Mouse (Mus musculus) heart, embryonic 12.5 days (tissue): ENCODE results near the gene Grin2b. TPM values are rescaled to one million over a fixed set of nuclear protein-coding genes. Genes with fewer than 3 reads are reported as not detected.
A peak's percentile ranks its signal among the peaks of the same experiment; 100 is the strongest.
"Not testable (repeated sequence)": the region's sequence is repeated elsewhere in the genome, so short reads cannot be mapped to it uniquely, and the experiment has no call there.

Experiments used
- ATAC-seq: fragments of 200-750 bp; cut with Nextera tagmentation; 2 replicates; pipeline ENCODE4 v1.8.0; 2017; ENCODE audit warnings: moderate TSS enrichment, moderate library complexity; ENCODE audit not compliant: insufficient number of reproducible peaks, low FRiP score
- H3K27ac ChIP-seq: fragments of 300-500 bp; sonication (generic); 2 replicates; pipeline ENCODE4 v1.5.1; 2016; ENCODE audit warnings: mild to moderate bottlenecking, moderate library complexity; ENCODE audit not compliant: poor library complexity, severe bottlenecking
- H3K27me3 ChIP-seq: fragments of 300-500 bp; sonication (generic); replicated peaks from 2 replicates; pipeline ENCODE4 v1.6.1; 2016; ENCODE audit warnings: mild to moderate bottlenecking, moderate library complexity
- H3K36me3 ChIP-seq: fragments of 300-500 bp; sonication (generic); 2 replicates; pipeline ENCODE4 v1.6.1; 2016; ENCODE audit warnings: mild to moderate bottlenecking, moderate library complexity
- H3K4me1 ChIP-seq: fragments of 300-500 bp; sonication (generic); replicated peaks from 2 replicates; pipeline ENCODE4 v1.6.1; 2016; ENCODE audit warnings: mild to moderate bottlenecking
- H3K4me2 ChIP-seq: fragments of 300-500 bp; sonication (generic); 2 replicates; pipeline ENCODE4 v1.6.1; 2016; ENCODE audit warnings: mild to moderate bottlenecking, moderate library complexity
- H3K4me3 ChIP-seq: fragments of 300-500 bp; sonication (generic); 2 replicates; pipeline ENCODE4 v1.5.1; 2016; ENCODE audit warnings: mild to moderate bottlenecking
- H3K9ac ChIP-seq: fragments of 300-500 bp; sonication (generic); 2 replicates; pipeline ENCODE4 v1.6.1; 2016; ENCODE audit warnings: mild to moderate bottlenecking, moderate library complexity
- H3K9me3 ChIP-seq: fragments of 300-500 bp; sonication (generic); replicated peaks from 2 replicates; pipeline ENCODE4 v1.6.1; 2016; ENCODE audit warnings: mild to moderate bottlenecking, moderate library complexity
- WGBS: fragments of 180-500 bp; shearing (Covaris S2); methylation state at CpG from one replicate; pipeline ENCODE4 v1.1.7; 2016; 5-methylcytosine and 5-hydroxymethylcytosine counted together
- polyA plus RNA-seq: library from polyadenylated mRNA; unstranded; fragments of >200 nt; fragmentation: Nextera tagmentation; extraction: Ambion mirVana; gene quantifications from 2 replicates; pipeline ENCODE4 v1.2.1, GENCODE M21; 2016

The Grin2b gene
- polyA plus RNA-seq, 1 experiment from 2014 or later, result 0.20 TPM

DNA sequence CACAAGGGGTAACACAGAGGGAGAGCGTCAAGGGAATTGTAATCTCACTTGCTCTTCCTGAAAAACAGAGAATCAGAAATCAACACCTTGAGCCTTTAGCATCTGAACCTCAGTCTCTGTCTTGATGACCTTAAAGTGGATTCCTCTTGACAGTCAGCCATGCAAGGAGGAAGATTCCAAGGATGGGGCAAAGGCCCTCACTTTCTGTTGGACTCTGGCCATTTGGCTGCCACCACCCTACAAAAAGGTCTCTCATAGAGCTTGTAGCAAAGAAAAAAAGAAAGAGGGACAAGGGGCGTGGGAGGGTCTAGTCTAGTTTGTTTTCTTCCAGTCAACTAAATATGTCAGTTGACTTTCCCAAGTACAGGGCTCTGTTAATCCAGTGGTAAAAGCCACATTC is 427.7 kb downstream of the Grin2b start:
- 80% methylated on average over 2 of the region's 2 CpGs for WGBS
- Histone ChIP-seq H3K27ac (no peak overlapping the region), H3K4me3 (no peak overlapping the region), H3K4me1 (peaks cover 6% of the 10 kb centered on the region), H3K4me2 (no peak overlapping the region), H3K36me3 (no peaks in the 10 kb centered on the region), H3K27me3 (no peaks in the 10 kb centered on the region), H3K9me3 (no peaks in the 10 kb centered on the region), H3K9ac (no peak overlapping the region)
- no peak for ATAC-seq

DNA sequence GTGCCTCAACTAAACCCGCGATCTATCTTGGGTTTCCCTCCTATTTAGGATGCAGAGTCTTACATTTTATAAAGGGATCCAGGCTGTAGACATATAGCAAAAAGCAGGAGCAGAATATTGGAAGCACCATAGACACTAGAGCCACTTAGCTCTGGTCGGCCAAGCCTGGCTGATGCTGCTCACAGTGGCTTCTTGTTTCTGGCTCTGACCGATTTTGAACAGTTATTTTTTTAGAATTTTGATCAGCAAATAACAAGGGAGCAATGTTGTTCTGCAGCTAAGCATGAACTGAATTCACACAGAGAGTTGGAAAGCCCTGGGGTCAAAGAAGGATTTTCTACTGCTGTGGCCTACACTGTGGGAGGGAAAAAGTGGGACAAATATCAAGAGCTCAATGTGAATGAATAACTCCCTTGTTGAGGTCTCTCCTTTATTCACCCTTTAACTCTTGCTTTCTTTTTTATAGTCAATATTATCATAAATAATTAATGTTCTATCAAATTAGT is 439.0 kb downstream of the Grin2b start:
- H3K27me3 ChIP-seq, result no peaks in the 10 kb centered on the region
- no peak overlapping the region for H3K4me3 ChIP-seq
- WGBS, result 83% methylated on average over 4 of the region's 4 CpGs
- ATAC-seq, result no peak
- no peak overlapping the region for H3K27ac ChIP-seq
- H3K9me3 ChIP-seq, result no peaks in the 10 kb centered on the region
- H3K4me1 ChIP-seq, result no peaks in the 10 kb centered on the region; the same call in 1 of the 2 replicates
- H3K9ac ChIP-seq, result no peak overlapping the region
- H3K36me3 ChIP-seq, result no peaks in the 10 kb centered on the region
- H3K4me2 ChIP-seq, result no peak overlapping the region

DNA sequence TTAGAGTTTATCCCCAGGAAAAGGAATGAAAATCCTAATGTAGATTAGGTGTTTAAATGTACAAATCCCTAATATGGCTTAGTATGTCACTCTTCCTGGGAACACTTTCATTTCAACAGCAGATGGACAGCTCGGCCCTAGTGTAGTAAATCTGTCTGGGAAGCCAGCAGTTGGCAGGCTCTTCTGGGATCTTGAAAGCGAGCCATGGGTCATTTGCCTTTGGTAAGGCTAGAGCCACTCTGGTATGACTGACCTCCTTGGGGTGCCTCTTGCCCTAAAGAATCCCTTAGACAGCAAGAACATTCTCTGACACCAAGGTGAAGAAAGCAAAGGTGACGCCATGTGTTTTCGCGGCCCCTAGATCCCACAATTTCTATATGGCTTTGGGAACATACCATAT is 446.2 kb downstream of the Grin2b start:
- H3K36me3 ChIP-seq, result no peaks in the 10 kb centered on the region
- no peak overlapping the region for H3K27ac ChIP-seq
- H3K4me3 ChIP-seq, result no peak overlapping the region
- no peaks in the 10 kb centered on the region for H3K9me3 ChIP-seq
- no peak overlapping the region for H3K9ac ChIP-seq
- H3K4me2 ChIP-seq, result no peak overlapping the region
- WGBS, result 80% methylated on average over 5 of the region's 5 CpGs
- ATAC-seq, result no peak
- no peaks in the 10 kb centered on the region for H3K4me1 ChIP-seq
- no peaks in the 10 kb centered on the region for H3K27me3 ChIP-seq

DNA sequence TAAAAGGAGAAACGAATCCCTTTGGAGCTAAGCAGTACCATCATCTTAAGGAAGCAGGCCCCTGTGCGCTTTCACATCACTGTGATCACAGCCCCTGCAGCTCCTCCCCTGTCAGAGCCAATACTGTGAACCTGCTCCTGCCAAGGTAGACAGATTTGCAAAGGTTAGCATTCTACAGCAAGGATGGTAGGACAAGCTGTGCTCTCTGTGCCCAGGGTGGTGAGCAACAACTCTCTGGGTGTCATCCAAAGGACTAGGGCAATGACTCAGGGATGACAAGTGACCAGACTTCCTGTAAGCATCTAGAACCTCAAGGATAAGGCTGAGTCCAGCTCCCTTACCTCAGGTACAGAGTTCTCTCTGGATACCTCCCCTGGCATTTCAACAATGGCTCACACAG is 451.6 kb downstream of the Grin2b start:
- ATAC-seq, result no peak
- H3K4me2 ChIP-seq, result no peak overlapping the region
- H3K27ac ChIP-seq, result no peak overlapping the region
- H3K36me3 ChIP-seq, result no peaks in the 10 kb centered on the region
- H3K9ac ChIP-seq, result no peak overlapping the region
- no peak overlapping the region for H3K4me3 ChIP-seq
- H3K9me3 ChIP-seq, result no peaks in the 10 kb centered on the region
- no peaks in the 10 kb centered on the region for H3K27me3 ChIP-seq
- H3K4me1 ChIP-seq, result no peaks in the 10 kb centered on the region
- 71% methylated on average over 2 of the region's 2 CpGs for WGBS

DNA sequence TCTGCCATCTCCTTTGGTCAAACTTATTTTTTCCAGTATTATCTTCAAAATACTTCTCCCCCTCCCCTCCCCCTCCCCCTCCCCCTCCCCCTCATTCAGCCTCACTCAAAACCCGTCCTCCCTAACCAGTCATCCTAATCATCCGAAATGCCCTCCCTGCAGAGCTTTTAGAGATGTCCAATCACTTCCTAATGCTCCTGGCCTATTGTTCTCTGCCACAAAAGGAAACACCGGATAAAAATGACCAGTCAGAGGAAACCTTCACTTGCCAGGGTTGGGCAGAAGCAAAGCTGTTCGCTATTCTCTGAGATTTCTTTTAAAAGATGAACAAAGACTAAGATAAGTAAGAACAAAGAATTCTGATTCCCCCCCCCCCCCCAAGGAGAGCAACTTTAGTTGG is 458.4 kb downstream of the Grin2b start:
- 48% methylated on average over 4 of the region's 4 CpGs for WGBS
- no peak for ATAC-seq
- Histone ChIP-seq H3K27me3 (no peaks in the 10 kb centered on the region), H3K4me2 (no peak overlapping the region), H3K9ac (no peak overlapping the region), H3K27ac (no peak overlapping the region), H3K4me3 (no peak overlapping the region), H3K4me1 (0 out of 2 replicates have a peak, but pooled peaks cover 4% of the 10 kb centered on the region), H3K36me3 (no peaks in the 10 kb centered on the region), H3K9me3 (no peaks in the 10 kb centered on the region)

DNA sequence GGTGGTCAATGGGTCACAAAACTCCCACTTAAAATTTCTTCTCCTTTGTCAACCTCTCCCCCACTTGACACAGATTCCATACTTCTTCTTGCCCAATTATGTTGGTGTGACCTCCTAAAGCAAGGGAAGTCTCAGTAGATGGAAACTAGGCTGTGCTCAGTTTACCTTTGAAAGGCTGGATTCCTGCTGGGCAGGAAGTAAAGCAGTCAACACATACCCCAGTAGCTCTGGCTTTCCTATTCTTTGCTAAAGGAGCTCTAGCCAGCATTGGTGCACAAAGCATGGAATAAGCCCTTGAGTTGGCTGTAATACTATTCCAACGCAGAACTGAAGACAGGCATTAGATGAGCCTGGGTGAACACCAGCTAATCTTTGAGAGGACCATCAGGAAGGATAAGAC is 459.1 kb downstream of the Grin2b start:
- 68% methylated on average over 1 of the region's 1 CpGs for WGBS
- no peak for ATAC-seq
- no peak overlapping the region for H3K9ac ChIP-seq
- no peak overlapping the region for H3K4me2 ChIP-seq
- H3K27me3 ChIP-seq, result no peaks in the 10 kb centered on the region
- no peaks in the 10 kb centered on the region for H3K9me3 ChIP-seq
- H3K27ac ChIP-seq, result no peak overlapping the region
- H3K4me3 ChIP-seq, result no peak overlapping the region
- H3K4me1 ChIP-seq, result 0 out of 2 replicates have a peak, but pooled peaks cover 4% of the 10 kb centered on the region
- no peaks in the 10 kb centered on the region for H3K36me3 ChIP-seq

DNA sequence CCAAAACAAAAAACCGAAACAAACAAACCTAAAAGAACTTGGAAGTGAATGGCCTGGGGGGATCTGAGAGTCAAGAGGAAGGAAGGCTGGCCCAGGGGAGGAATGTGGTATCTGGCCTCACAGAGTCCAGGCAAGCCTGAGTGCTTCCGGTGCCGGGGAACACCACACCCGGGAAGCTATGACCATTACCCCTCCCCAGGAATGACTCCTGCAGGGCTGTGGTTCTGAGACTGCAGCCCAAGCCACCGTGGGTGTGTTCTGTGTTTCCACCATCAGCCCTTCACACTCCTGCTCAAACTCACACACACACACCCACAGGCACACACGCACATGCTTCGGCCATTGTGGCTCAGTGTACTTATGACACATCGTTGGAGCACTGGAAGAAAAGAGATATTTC is 459.6 kb downstream of the Grin2b start:
- 59% methylated on average over 8 of the region's 8 CpGs for WGBS
- Histone ChIP-seq H3K27ac (no peak overlapping the region), H3K9me3 (no peaks in the 10 kb centered on the region), H3K27me3 (no peaks in the 10 kb centered on the region), H3K4me2 (no peak overlapping the region), H3K4me3 (no peak overlapping the region), H3K9ac (no peak overlapping the region), H3K36me3 (no peaks in the 10 kb centered on the region), H3K4me1 (0 out of 2 replicates have a peak, but pooled peaks cover 4% of the 10 kb centered on the region)
- ATAC-seq, result no peak

DNA sequence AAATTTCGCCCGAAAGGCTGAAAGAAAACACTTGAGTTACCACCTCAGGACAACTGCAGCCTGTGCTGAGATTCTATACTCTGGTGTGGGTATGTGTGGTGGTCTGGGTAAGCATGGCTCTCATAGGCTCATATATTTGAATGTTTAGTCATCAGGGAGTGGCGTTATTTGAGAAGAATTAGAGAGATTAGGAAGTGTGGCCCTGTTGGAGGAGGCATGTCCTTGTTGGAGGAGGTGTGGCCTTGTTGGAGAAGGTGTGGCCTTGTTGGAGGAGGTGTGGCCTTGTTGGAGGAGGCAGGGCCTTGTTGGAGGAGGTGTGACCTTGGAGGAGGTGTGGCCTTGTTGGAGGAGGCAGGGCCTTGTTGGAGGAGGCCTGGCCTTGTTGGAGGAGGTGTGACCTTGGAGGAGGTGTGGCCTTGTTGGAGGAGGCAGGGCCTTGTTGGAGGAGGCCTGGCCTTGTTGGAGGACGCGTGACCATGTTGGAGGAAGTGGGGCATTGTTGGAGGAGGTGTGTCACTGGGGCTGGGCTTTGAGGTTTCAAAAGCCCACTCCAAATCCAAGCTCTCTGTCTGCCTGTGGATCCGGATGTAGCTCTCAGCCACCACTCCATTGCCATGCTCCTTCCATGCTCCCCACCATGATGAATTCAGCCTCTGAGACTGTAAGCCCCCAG is 466.3 kb downstream of the Grin2b start:
- WGBS, result 84% methylated on average over 6 of the region's 6 CpGs
- not testable (repeated sequence) for H3K9me3 ChIP-seq, H3K4me2 ChIP-seq, H3K36me3 ChIP-seq, H3K27ac ChIP-seq, ATAC-seq, H3K9ac ChIP-seq, H3K4me1 ChIP-seq, H3K27me3 ChIP-seq, H3K4me3 ChIP-seq

DNA sequence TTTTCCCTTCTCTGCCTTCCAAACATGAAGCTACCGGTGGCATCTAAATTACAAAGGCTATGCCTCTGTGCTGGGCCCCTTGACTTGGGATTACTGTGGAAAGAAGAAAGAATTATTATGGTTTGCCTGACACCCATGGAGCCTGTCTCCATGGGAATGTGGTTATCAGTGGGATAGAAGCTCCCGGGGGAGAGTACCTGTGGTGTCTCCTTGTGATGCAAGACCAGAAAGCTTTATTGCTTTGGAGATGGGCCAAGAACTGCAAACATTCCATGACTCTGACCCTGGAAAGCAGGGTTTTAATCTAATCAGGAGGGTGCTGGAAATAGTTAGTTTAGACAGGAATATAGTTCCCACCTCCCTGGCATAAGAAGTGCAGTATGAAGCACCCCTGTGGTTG is 469.7 kb downstream of the Grin2b start:
- ATAC-seq, result peak; percentile 39; the same call in 1 of the 2 replicates

DNA sequence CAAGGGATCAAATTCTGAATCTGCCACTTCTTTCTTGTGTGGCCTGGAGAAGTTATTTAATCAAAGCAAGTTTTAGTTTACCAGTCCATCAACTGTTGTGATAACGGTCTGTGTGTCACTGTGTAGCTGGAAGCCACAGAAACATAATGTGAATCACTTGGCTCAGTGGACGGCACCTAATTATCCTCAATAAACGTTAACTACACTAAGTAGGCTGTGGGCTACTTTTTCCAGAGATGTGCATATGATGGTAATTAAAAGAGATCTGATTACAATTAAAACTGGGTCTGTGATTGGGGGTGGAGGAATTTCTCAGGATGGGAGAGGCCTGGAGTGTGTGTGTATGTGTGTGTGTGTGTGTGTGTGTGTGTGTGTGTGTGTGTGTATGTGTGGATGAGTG is 471.9 kb downstream of the Grin2b start:
- H3K4me1 ChIP-seq, result peaks cover 9% of the 10 kb centered on the region
- 79% methylated on average over 3 of the region's 3 CpGs for WGBS
- no peaks in the 10 kb centered on the region for H3K36me3 ChIP-seq
- ATAC-seq, result no peak
- H3K4me3 ChIP-seq, result no peak overlapping the region
- 0 out of 2 replicates have a peak, but pooled peaks cover 3% of the 10 kb centered on the region for H3K9me3 ChIP-seq
- no peak overlapping the region for H3K27ac ChIP-seq
- H3K27me3 ChIP-seq, result no peaks in the 10 kb centered on the region
- no peak overlapping the region for H3K4me2 ChIP-seq
- no peak overlapping the region for H3K9ac ChIP-seq

More for the DNA sequence above, 469.7 kb downstream of the Grin2b start:
- Histone ChIP-seq H3K4me3 (no peak overlapping the region), H3K27me3 (no peaks in the 10 kb centered on the region), H3K27ac (no peak overlapping the region), H3K4me2 (no peak overlapping the region), H3K4me1 (peaks cover 9% of the 10 kb centered on the region), H3K9me3 (0 out of 2 replicates have a peak, but pooled peaks cover 7% of the 10 kb centered on the region), H3K36me3 (no peaks in the 10 kb centered on the region), H3K9ac (no peak overlapping the region)
- 29% methylated on average over 2 of the region's 2 CpGs for WGBS

DNA sequence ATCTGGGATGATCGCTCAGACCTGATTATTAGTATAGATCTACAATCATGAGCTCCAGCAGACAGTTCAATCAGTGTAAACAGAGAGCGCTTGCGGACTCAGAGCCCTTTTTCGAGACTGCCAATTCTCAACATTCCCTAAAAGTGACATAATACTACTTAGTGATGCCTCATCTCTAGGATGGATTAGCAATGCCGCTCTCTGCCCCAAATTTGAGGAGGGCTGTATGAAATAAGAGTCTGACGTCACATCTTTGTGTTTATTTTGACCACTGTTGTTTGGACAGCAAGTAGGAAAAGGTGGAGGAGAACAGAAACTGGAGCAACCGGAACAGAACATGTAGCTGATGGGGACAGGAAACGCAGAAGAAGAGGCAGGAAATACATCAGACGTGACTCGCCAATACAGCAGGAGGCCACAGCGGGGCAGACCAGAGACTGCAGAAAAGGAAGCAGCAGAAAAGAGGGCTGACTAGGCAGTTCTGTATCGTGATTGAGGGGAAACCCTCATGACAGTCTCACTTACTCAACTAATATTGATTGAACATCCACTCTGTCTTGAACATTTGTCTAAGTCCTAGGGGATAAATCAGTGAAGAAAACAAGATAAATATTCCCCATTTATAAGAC is 472.5 kb downstream of the Grin2b start:
- H3K9me3 ChIP-seq, result 0 out of 2 replicates have a peak, but pooled peaks cover 3% of the 10 kb centered on the region
- no peak overlapping the region for H3K9ac ChIP-seq
- no peak overlapping the region for H3K27ac ChIP-seq
- no peaks in the 10 kb centered on the region for H3K27me3 ChIP-seq
- peaks cover 9% of the 10 kb centered on the region for H3K4me1 ChIP-seq
- no peak overlapping the region for H3K4me3 ChIP-seq
- 61% methylated on average over 12 of the region's 12 CpGs for WGBS
- H3K36me3 ChIP-seq, result no peaks in the 10 kb centered on the region
- ATAC-seq, result no peak
- no peak overlapping the region for H3K4me2 ChIP-seq
